Mouse (Mus musculus): ENCODE measurements around the gene Abcb4.

DNA sequence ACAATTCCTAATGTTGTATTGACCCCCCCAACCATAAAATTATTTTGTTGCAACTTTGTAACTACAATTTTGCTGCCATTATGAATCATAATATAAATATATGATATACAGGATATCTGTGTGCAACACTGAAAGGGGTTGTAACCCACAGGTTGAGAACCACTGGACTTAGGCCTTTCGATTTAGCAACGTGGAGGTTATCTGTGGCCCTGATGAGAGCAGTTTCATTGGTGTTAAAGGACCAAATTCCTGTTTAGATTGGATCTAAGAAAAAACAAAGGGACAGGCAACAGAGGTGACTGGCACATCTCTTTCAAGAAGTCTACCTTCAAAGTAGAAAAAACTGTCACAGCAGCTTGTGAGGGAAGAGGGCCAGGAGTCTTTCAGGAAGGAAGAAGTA lies 7.7 kb upstream of the Abcb4 start:
- TF ChIP-seq CTCF (IDR thresholded peaks at IDR 0.05; ENCODE audit: control insufficient read depth, insufficient read depth, insufficient replicate concordance, low read depth, low read length) = no peak
- TF ChIP-seq POLR2A (IDR thresholded peaks at IDR 0.05; ENCODE audit: control insufficient read depth, low read depth, low read length) = no peak

All from testis, adult 2 months (tissue).